ENCODE assay signal across 23 mouse cellular contexts in genomic region chr5:98173694-98174093, GRCm38 (mm10). TPM values are rescaled to one million over a fixed set of nuclear protein-coding genes. Genes with fewer than 3 reads are reported as not detected.
"Had no signal": no experiment of that assay in that cellular context is flagged by ENCODE, and none has a peak within 500 bp of the region (broad histone marks: within the 10 kb centered on the region; RNA-seq: fewer than 3 reads in every experiment).

No protein-coding gene starts in this region.

- H3K4me1 ChIP-seq: embryonic facial prominence, embryonic 12.5 days had no signal

- H3K27ac ChIP-seq: embryonic facial prominence, embryonic 12.5 days; embryonic facial prominence, embryonic 13.5 days; embryonic facial prominence, embryonic 15.5 days; forebrain, embryonic 10.5 days; forebrain, embryonic 12.5 days; forebrain, embryonic 13.5 days; forebrain, embryonic 15.5 days; gastrocnemius, adult 2 months; heart, adult 2 months; heart, embryonic 10.5 days had no signal

- H3K9ac ChIP-seq: embryonic facial prominence, embryonic 12.5 days; embryonic facial prominence, embryonic 13.5 days; embryonic facial prominence, embryonic 15.5 days; forebrain, embryonic 12.5 days; forebrain, embryonic 13.5 days; forebrain, embryonic 15.5 days; forebrain, postnatal 0 days had no signal

- H3K36me3 ChIP-seq: embryonic facial prominence, embryonic 12.5 days; embryonic facial prominence, embryonic 13.5 days; embryonic facial prominence, embryonic 15.5 days; forebrain, embryonic 10.5 days; forebrain, embryonic 12.5 days; forebrain, embryonic 15.5 days; heart, embryonic 10.5 days had no signal

- H3K9me3 ChIP-seq: embryonic facial prominence, embryonic 12.5 days; embryonic facial prominence, embryonic 13.5 days; embryonic facial prominence, embryonic 15.5 days; forebrain, embryonic 10.5 days; forebrain, embryonic 12.5 days; forebrain, embryonic 13.5 days; forebrain, embryonic 15.5 days; heart, embryonic 10.5 days had no signal

- DNase-seq: cerebellum, postnatal 25 days; cerebellum, postnatal 36 days; embryo, embryonic 11 days; forebrain, postnatal 0 days; gastrocnemius, adult 2 months; gastrocnemius, postnatal 10 days; gastrocnemius, postnatal 14 days; gastrocnemius, postnatal 25 days; gastrocnemius, postnatal 36 days; heart, adult 18-20 months; heart, adult 2 months had no signal

- H3K4me3 ChIP-seq: embryonic facial prominence, embryonic 12.5 days; embryonic facial prominence, embryonic 13.5 days; embryonic facial prominence, embryonic 15.5 days; erythroblast, embryonic 14.5 days; forebrain, embryonic 10.5 days; forebrain, embryonic 12.5 days; forebrain, embryonic 13.5 days; forebrain, embryonic 15.5 days; gastrocnemius, adult 2 months; heart, adult 2 months; heart, embryonic 10.5 days had no signal

- H3K4me2 ChIP-seq: embryonic facial prominence, embryonic 12.5 days; embryonic facial prominence, embryonic 13.5 days; embryonic facial prominence, embryonic 15.5 days; forebrain, embryonic 12.5 days; forebrain, embryonic 13.5 days; forebrain, embryonic 15.5 days; heart, embryonic 11.5 days had no signal

RNA-seq across cellular contexts. Expression of gene Prdm8, which starts 6.7 kb away (rescaled TPM):
- total RNA-seq: common myeloid progenitor, adult 5-6 weeks; granulocyte monocyte progenitor cell, adult 5-6 weeks had no signal
- polyA plus RNA-seq: heart, embryonic 10.5 days; heart, embryonic 11.5 days had no signal
